Mouse (Mus musculus) MEL (cell line): ENCODE results near the gene Atp8a2. TPM values are rescaled to one million over a fixed set of nuclear protein-coding genes. Genes with fewer than 3 reads are reported as not detected.
"Not testable (repeated sequence)": the region's sequence is repeated elsewhere in the genome, so short reads cannot be mapped to it uniquely, and the experiment has no call there.

ENCODE experiments used
- DNase-seq: peaks from one replicate; pipeline ENCODE4 v3.0.0; 2011; ENCODE audit warnings: low read depth, low spot score
- H3K27ac ChIP-seq: 2 replicates; pipeline ENCODE4 v1.5.1; 2012; ENCODE audit warnings: low read depth, mild to moderate bottlenecking, control low read depth, low read length, moderate library complexity; ENCODE audit not compliant: control insufficient read depth
- H3K27me3 ChIP-seq, 2 experiments: fragments of 150-350 bp in 1 of 2; sonication (generic) in 1 of 2; 2 replicates each; pipeline ENCODE4 v1.6.1; 2012; ENCODE audit warnings: low read length in 2 of 2, mild to moderate bottlenecking in 2 of 2, improper control_type of control experiment in 1 of 2, moderate library complexity in 1 of 2; ENCODE audit not compliant: insufficient read depth in 2 of 2, control insufficient read depth in 1 of 2
- H3K36me3 ChIP-seq, 2 experiments: 2 replicates each; pipeline ENCODE4 v1.6.1; 2012 to 2014; ENCODE audit warnings: low read length in 2 of 2, improper control_type of control experiment in 1 of 2, inconsistent platforms in 1 of 2, mild to moderate bottlenecking in 1 of 2; ENCODE audit not compliant: insufficient read depth in 2 of 2, control insufficient read depth in 1 of 2
- H3K4me1 ChIP-seq, 2 experiments: fragments of 150-350 bp in 1 of 2; sonication (generic) in 1 of 2; 2 replicates each; pipeline ENCODE4 v1.6.1; 2012; ENCODE audit warnings: low read length in 2 of 2, improper control_type of control experiment in 1 of 2, mild to moderate bottlenecking in 1 of 2; ENCODE audit not compliant: insufficient read depth in 2 of 2, control insufficient read depth in 1 of 2
- H3K4me3 ChIP-seq, 2 experiments: fragments of 150-350 bp in 1 of 2; sonication (generic) in 1 of 2; 2 replicates each; pipeline ENCODE4 v1.5.1; 2012; ENCODE audit warnings: low read depth in 2 of 2, low read length in 2 of 2, mild to moderate bottlenecking in 2 of 2, moderate library complexity in 2 of 2, control low read depth in 1 of 2, improper control_type of control experiment in 1 of 2; ENCODE audit not compliant: control insufficient read depth in 1 of 2, insufficient read depth in 1 of 2
- H3K79me2 ChIP-seq: 2 replicates; pipeline ENCODE4 v1.6.1; 2012; ENCODE audit warnings: mild to moderate bottlenecking, low read length, moderate library complexity; ENCODE audit not compliant: control insufficient read depth, poor library complexity, insufficient read depth
- H3K9ac ChIP-seq: 2 replicates; pipeline ENCODE4 v1.6.1; 2012; ENCODE audit warnings: low read depth, mild to moderate bottlenecking, control low read depth, low read length, moderate library complexity; ENCODE audit not compliant: control insufficient read depth, poor library complexity, severe bottlenecking
- H3K9me3 ChIP-seq: fragments of 150-350 bp; sonication (generic); replicated peaks from 2 replicates; pipeline ENCODE4 v1.6.1; 2012; ENCODE audit warnings: mild to moderate bottlenecking, low read length, improper control_type of control experiment, moderate library complexity; ENCODE audit not compliant: insufficient read depth
- CHD2 ChIP-seq: IDR thresholded peaks from 2 replicates; pipeline ENCODE4 v1.6.1; 2011; ENCODE audit warnings: low read length, improper control_type of control experiment
- EP300 ChIP-seq, 2 experiments: IDR thresholded peaks; 2 replicates each; pipeline ENCODE4 v1.6.1; 2011; ENCODE audit warnings: improper control_type of control experiment in 2 of 2, low read length in 2 of 2, low read depth in 1 of 2, mild to moderate bottlenecking in 1 of 2
- GABPA ChIP-seq: IDR thresholded peaks from 2 replicates; pipeline ENCODE4 v1.6.1; 2012; ENCODE audit warnings: low read depth, mild to moderate bottlenecking, inconsistent platforms, low read length, improper control_type of control experiment, moderate library complexity
- HCFC1 ChIP-seq: IDR thresholded peaks from 2 replicates; pipeline ENCODE4 v1.6.1; 2012; ENCODE audit warnings: low read depth, mild to moderate bottlenecking, inconsistent platforms, low read length, improper control_type of control experiment, moderate library complexity
- MYB ChIP-seq: IDR thresholded peaks from 2 replicates; pipeline ENCODE4 v1.6.1; 2011; ENCODE audit warnings: mild to moderate bottlenecking, low read depth, low read length, improper control_type of control experiment
- USF1 ChIP-seq: IDR thresholded peaks from 2 replicates; pipeline ENCODE4 v1.6.1; 2014; ENCODE audit warnings: low read depth, mild to moderate bottlenecking, inconsistent platforms, low read length, improper control_type of control experiment, moderate library complexity
- USF2 ChIP-seq, 2 experiments: IDR thresholded peaks; 2 replicates each; pipeline ENCODE4 v1.6.1; 2011 to 2012; ENCODE audit warnings: improper control_type of control experiment in 2 of 2, low read length in 2 of 2, borderline replicate concordance in 1 of 2, inconsistent platforms in 1 of 2, low read depth in 1 of 2, mild to moderate bottlenecking in 1 of 2; ENCODE audit not compliant: insufficient read depth in 1 of 2
- ZKSCAN1 ChIP-seq: IDR thresholded peaks from 2 replicates; pipeline ENCODE4 v1.6.1; 2012; ENCODE audit warnings: low read depth, mild to moderate bottlenecking, inconsistent platforms, low read length, improper control_type of control experiment, moderate library complexity
- polyA plus RNA-seq, 2 experiments: library from polyadenylated mRNA; stranded (reverse) in 1 of 2; unstranded in 1 of 2; fragments of >175 nt in 1 of 2; fragments of >200 nt in 1 of 2; gene quantifications; 2 replicates each; pipeline versions ENCODE4 v1.2.1 to v1.2.4; 2012; ENCODE audit warnings: low replicate concordance in 2 of 2, low read depth in 1 of 2; ENCODE audit not compliant: insufficient read length in 2 of 2, insufficient read depth in 1 of 2, missing spikeins in 1 of 2
- total RNA-seq: library from RNA; depleted of rRNA; stranded (reverse); fragments of 300-350 nt; gene quantifications from 2 replicates; pipeline ENCODE4 v1.2.3, GENCODE M21; 2012

The Atp8a2 gene
- total and polyA plus RNA-seq, 3 experiments = 0.29 to 0.39 TPM; not detected in 1

DNA sequence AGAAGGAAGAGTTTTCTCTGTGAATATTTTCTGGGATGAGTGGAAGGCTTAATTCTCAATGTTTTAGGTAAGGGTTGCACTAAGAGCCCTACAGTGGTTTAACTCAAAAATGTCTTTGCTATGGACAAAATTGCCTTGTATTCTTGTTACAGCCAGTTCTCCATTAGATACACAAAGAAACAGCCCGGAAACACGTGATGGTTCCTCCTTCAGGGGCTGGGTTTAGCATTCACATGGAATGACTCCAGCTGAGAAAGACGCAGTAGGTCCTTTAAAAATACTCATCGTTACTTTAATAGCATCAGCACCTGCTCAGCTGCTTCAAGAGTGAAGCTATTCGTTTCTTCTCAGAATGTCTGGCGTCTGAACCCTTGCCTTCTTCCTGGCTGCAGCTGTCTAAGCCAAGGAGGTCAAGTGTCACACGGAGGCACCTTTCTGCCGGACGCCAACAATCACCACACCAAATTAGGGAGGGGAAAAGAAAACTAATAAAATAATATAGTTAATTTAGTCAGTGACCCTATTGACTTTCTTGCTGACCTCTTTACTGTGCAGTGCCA lies 572.6 kb downstream of the Atp8a2 start:
- no peaks in the 10 kb centered on the region for H3K27me3 ChIP-seq
- no peak overlapping the region for H3K9ac ChIP-seq
- no peaks in the 10 kb centered on the region for H3K9me3 ChIP-seq
- H3K4me1 ChIP-seq = no peaks in the 10 kb centered on the region
- H3K27ac ChIP-seq = no peak overlapping the region
- no peak for DNase-seq
- no peak overlapping the region for H3K4me3 ChIP-seq
- TF ChIP-seq MYB = no peak
- no peak for TF ChIP-seq EP300 (IDR thresholded peaks at IDR 0.05; ENCODE audit: low read depth in 1 of 2, low read length in 2 of 2)
- TF ChIP-seq ZKSCAN1 = no peak
- no peak for TF ChIP-seq CHD2
- TF ChIP-seq, all 39 proteins: peak for 0
- no peaks in the 10 kb centered on the region for H3K36me3 ChIP-seq
- no peaks in the 10 kb centered on the region for H3K79me2 ChIP-seq

DNA sequence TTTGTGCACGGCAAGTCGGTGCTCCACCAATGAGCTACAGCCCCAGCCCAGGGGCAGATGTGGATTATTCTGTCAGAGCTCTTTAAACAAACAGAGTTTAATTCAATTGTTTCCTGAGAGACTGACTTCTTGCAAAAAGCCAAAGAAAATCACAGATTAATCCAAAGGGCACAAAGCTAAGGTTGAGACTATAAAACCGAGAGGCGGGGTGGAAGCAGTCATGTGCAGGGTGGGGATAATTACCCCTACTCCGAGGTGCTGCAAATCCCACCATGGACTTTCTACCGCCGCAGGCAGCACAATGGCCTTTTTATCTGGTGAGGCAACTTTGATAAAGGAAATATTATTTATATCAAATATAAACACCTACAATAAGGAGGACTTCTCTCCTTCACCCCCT lies 580.2 kb downstream of the Atp8a2 start:
- Histone ChIP-seq H3K27me3 (no peaks in the 10 kb centered on the region), H3K27ac (no peak overlapping the region), H3K9me3 (no peaks in the 10 kb centered on the region), H3K9ac (no peak overlapping the region), H3K79me2 (no peaks in the 10 kb centered on the region), H3K4me1 (no peaks in the 10 kb centered on the region; a peak in 1 of 4 replicates), H3K36me3 (no peaks in the 10 kb centered on the region), H3K4me3 (no peak overlapping the region)
- no peak for DNase-seq
- TF ChIP-seq GABPA = no peak
- TF ChIP-seq HCFC1 = no peak
- TF ChIP-seq USF1 = no peak
- TF ChIP-seq USF2 (IDR thresholded peaks at IDR 0.05; ENCODE audit: borderline replicate concordance in 1 of 2, insufficient read depth in 1 of 2, low read depth in 1 of 2, low read length in 2 of 2) = no peak

DNA sequence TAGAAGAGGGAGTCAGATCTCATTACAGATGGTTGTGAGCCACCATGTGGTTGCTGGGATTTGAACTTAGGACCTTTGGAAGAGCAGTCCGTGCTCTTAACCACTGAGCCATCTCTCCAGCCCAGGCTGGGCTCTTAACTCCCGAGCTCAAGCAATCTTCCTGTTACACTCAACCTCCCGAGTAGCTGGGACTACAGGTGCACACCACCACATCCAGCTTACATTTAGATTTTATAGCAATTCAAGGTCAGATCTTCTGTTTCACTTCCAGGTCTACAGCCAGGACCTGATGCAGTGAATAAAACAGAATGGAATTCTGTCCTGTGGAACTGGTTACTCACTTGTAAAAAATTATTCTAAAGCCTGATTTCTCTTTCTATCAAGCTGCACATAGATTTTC lies 582.8 kb downstream of the Atp8a2 start:
- H3K27ac ChIP-seq, H3K4me3 ChIP-seq, H3K4me1 ChIP-seq, H3K27me3 ChIP-seq, H3K79me2 ChIP-seq, H3K36me3 ChIP-seq, H3K9ac ChIP-seq, H3K9me3 ChIP-seq: not testable (repeated sequence)
- DNase-seq = peak; percentile 12
